Mouse (Mus musculus): ENCODE data around the gene Slc43a1.
"Not testable (repeated sequence)": the region's sequence is repeated elsewhere in the genome, so short reads cannot be mapped to it uniquely, and the experiment has no call there.

DNA sequence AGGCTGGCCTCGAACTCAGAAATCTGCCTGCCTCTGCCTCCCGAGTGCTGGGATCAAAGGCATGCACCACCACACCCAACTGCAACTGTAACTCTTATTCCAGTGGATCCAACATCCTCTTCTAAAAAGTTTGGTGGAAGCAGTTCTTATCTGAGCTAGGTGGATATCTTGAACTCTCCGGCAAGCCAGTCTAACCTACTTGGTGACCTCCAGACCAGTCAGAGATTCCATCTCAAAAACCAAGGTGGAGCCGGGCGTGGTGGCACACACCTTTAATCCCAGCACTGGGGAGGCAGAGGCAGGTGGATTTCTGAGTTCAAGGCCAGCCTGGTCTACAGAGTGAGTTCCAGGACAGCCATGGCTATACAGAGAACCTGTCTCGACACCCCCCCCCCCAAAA, 58.0 kb downstream of the Slc43a1 start:
- not testable (repeated sequence) for TF ChIP-seq CTCF (IDR thresholded peaks at IDR 0.05; ENCODE audit: borderline replicate concordance, insufficient read depth, low read length); POLR2A (IDR thresholded peaks at IDR 0.05; ENCODE audit: low read depth, low read length)
